Mouse (Mus musculus) small intestine, adult 2 months (tissue): Measurements from ENCODE around the gene Dusp13. TPM values are rescaled to one million over a fixed set of nuclear protein-coding genes. Genes with fewer than 3 reads are reported as not detected.

Source experiments
- H3K27ac ChIP-seq: fragments of 200-500 bp; 2 replicates; pipeline ENCODE4 v1.5.1; 2012; ENCODE audit warnings: low read depth, low read length, control low read depth, inconsistent platforms; ENCODE audit not compliant: insufficient read depth
- H3K27me3 ChIP-seq: fragments of 200-500 bp; 2 replicates; pipeline ENCODE4 v1.6.1; 2012; ENCODE audit warnings: mild to moderate bottlenecking, moderate library complexity, low read length, inconsistent platforms; ENCODE audit not compliant: control insufficient read depth, insufficient read depth
- H3K36me3 ChIP-seq: fragments of 200-500 bp; 2 replicates; pipeline ENCODE4 v1.6.1; 2012; ENCODE audit warnings: mild to moderate bottlenecking, low read length, control low read depth, inconsistent platforms; ENCODE audit not compliant: control insufficient read depth, insufficient read depth
- H3K4me1 ChIP-seq: fragments of 200-500 bp; 2 replicates; pipeline ENCODE4 v1.6.1; 2012; ENCODE audit warnings: low read length, inconsistent platforms, mixed read lengths; ENCODE audit not compliant: control insufficient read depth, insufficient read depth, insufficient read length
- H3K4me3 ChIP-seq: fragments of 200-500 bp; 2 replicates; pipeline ENCODE4 v1.5.1; 2012; ENCODE audit warnings: low read depth, mild to moderate bottlenecking, control low read depth, inconsistent platforms, low read length, moderate library complexity
- CTCF ChIP-seq: fragments of 200-500 bp; IDR thresholded peaks from 2 replicates; pipeline ENCODE4 v1.5.1; 2012; ENCODE audit warnings: low read depth, mild to moderate bottlenecking, control low read depth, inconsistent platforms, low read length, moderate library complexity, mixed read lengths; ENCODE audit not compliant: insufficient replicate concordance, insufficient read length; ENCODE audit errors: extremely low read depth
- POLR2A ChIP-seq: fragments of 200-500 bp; IDR thresholded peaks from 2 replicates; pipeline ENCODE4 v1.6.1; 2012; ENCODE audit warnings: low read depth, mild to moderate bottlenecking, control low read depth, inconsistent platforms, low read length, moderate library complexity
- WGBS: fragments of 180-500 bp; shearing (Covaris S2); methylation state at CpG from one replicate; pipeline ENCODE4 v1.1.7; 2018; 5-methylcytosine and 5-hydroxymethylcytosine counted together
- polyA plus RNA-seq: library from polyadenylated mRNA; depleted of rRNA; stranded (reverse); fragments of >200 nt; gene quantifications from 2 replicates; pipeline ENCODE4 v1.2.3, GENCODE M21; 2012

The Dusp13 gene
- polyA plus RNA-seq, 1 experiment: 0.60 TPM

DNA sequence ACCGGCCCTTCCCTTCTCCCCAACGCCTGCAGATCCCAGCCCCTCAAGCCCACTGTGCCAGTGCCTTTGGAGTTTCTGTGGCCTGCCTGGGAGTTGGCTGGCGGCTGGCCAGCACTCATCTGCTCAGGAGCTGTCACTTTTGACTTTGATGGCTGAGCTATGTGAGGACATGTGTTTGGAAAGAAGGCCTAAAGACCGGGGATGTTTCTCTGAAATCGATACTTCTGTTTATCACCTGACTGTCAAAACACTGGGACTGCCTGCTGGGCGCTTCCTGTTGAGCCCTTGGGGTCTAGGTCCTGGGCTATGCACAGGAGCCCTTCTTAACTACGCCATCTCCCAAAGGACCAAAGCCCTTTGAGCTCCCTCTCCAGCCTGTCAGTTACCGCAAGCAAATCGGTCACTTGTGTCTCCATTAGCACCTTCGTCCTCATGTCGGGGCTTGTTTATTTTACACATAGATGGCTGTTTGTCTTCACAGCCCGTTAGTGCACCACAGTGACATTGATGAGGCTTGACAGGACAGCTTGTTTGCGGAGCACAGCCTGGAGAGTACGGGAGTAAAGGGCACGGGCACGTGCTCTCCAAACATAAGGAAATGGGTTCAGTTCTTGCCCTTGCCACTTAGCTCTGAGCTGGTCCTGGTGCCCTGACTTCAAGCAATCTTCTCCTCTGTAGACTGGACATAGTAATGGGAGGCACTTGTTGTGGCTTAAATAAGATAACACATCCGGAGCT, 31.2 kb downstream of the Dusp13 start:
- no peak overlapping the region for H3K27ac ChIP-seq
- 48% methylated on average over 17 of the region's 17 CpGs for WGBS
- H3K4me1 ChIP-seq: no peaks in the 10 kb centered on the region
- no peaks in the 10 kb centered on the region for H3K27me3 ChIP-seq
- H3K36me3 ChIP-seq: no peaks in the 10 kb centered on the region
- no peak overlapping the region for H3K4me3 ChIP-seq
- TF ChIP-seq POLR2A (no peak), CTCF (no peak)

DNA sequence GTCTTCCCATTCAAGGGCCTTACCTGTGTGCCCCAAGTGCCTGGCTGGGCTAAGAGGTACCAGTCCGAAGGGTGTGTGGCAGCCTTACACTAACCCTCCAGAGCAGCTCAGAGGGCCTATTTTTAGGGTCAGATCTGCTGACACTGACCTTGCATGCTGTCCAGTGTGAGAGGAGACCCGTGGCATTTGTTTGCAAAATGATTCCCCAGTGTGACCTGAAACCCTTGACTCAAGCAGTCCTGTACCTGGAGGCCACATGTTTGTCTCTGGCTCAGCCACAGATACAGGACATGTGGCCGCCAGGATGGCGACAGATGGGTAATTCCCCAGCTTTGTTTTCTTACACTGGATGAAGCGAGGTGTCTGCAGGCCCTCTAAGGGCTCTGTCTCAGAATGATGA, 36.5 kb downstream of the Dusp13 start, which contains the start of gene Dupd1:
Gene Dupd1 (minus strand): TSS at position 91 of the 400 bp plus-strand sequence.
- Histone ChIP-seq H3K4me1 (no peaks in the 10 kb centered on the region), H3K27me3 (no peaks in the 10 kb centered on the region), H3K27ac (no peak within 1 kb of the TSS), H3K36me3 (no peaks in the 10 kb centered on the region), H3K4me3 (no peak within 1 kb of the TSS)
- no peak for TF ChIP-seq POLR2A
- no peak for TF ChIP-seq CTCF
- 82% methylated on average over 5 of the region's 5 CpGs for WGBS

DNA sequence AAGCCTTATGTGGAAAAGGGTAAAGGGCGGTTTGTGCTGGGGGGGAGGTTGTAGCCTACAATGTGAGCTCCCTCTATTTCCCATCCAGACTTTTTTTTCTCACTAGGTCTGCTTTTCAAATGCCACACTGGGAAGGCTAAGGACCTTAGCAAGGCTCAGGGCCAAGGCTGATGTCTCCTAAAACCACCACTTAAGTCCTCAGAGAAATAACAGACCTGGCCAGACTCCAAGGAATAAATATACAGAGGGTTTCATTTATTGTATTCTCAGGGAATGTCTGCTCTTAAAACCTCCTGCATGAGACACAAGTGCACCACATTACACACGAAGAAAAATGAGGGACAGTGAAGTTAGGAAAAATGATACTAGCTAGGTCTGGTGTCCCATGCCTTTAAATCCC, 39.8 kb downstream of the Dusp13 start:
- no peak overlapping the region for H3K27ac ChIP-seq
- TF ChIP-seq CTCF (no peak), POLR2A (no peak)
- no peaks in the 10 kb centered on the region for H3K27me3 ChIP-seq
- no peaks in the 10 kb centered on the region for H3K4me1 ChIP-seq
- 70% methylated on average over 2 of the region's 2 CpGs for WGBS
- H3K4me3 ChIP-seq: no peak overlapping the region
- no peaks in the 10 kb centered on the region for H3K36me3 ChIP-seq

DNA sequence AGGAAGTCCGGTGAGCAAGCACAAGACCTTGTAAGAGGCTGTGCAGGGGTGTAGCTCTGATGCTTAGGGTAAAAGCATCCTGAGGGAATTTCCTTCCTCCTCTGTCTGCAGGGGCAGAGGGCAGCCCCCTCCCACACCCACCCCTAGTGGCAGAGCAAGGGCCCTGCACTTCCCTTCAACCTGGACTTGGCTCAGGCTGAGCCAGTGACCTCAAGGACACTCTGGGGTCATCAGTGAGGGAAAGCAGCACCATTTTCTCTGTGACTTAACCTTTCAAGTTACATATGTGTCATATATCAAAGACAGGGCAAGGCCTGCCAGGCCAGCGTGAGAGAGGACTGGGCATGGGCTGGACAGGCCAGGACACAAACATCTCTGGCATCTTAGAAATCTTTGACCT, 41.4 kb downstream of the Dusp13 start:
- Histone ChIP-seq H3K4me3 (no peak overlapping the region), H3K27me3 (no peaks in the 10 kb centered on the region), H3K27ac (no peak overlapping the region), H3K4me1 (no peaks in the 10 kb centered on the region), H3K36me3 (no peaks in the 10 kb centered on the region)
- TF ChIP-seq POLR2A (no peak), CTCF (no peak)
- WGBS: 85% methylated on average over 2 of the region's 2 CpGs

DNA sequence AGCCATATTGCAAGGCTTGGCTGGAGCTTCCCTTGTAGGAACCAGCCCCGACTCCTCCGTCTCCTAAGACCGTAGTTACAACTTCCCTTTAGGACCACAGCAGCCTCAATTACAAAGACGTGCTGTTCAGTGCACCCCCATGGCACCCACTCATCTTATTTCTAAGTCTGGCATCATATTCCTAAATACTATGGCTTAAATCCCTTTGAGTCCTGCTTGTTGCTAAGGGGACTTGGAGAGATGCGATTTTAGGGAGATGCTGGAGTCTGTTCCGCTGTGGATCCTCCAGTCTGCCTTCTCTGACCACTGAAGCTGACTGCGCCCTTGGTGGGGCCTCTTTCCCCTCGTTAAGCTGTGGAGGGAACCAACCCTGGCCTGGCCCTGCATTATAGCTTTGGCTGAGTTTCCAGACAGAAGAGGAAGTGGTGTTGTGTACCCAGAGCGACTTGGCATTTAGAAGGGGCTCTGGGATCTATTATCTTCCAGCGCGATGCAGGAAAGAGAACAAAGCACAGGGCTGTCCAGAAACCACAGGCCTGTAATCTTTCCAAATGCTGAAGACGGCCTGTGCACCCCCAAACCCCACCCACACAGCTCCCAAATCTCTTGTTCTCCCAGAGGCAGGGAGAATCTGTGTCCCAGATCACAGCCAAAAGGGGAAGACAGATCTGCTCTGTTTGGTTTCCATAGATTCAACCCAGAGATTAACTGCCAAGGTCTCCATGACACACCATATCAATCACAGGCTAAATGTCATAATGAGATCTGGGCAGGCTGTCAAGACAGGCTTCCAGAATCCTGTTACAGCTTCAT, 44.0 kb downstream of the Dusp13 start:
- no peaks in the 10 kb centered on the region for H3K27me3 ChIP-seq
- TF ChIP-seq CTCF (no peak), POLR2A (no peak)
- 62% methylated on average over 12 of the region's 12 CpGs for whole genome bisulfite sequencing
- no peak overlapping the region for H3K27ac ChIP-seq
- no peaks in the 10 kb centered on the region for H3K4me1 ChIP-seq
- H3K36me3 ChIP-seq: no peaks in the 10 kb centered on the region
- H3K4me3 ChIP-seq: no peak overlapping the region

DNA sequence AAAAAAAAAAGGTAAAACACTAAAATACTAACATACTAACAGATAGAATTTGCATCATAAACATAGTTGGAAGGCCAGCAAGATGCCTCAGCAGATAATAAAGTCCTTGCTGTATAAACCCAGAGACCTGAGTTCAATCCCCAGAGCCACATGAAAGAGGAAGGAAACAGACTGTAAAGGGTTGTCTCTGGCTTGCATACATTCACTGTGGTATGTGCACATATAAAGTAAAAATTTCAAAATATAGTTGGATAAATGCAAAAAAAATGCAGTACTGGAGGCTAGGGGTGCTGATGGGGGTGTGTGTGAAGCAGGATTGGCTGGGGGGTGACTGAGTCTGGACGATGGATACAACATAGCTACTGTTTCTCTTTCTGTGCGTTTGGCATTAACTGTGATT, 45.5 kb downstream of the Dusp13 start:
- 79% methylated on average over 2 of the region's 2 CpGs for WGBS

DNA sequence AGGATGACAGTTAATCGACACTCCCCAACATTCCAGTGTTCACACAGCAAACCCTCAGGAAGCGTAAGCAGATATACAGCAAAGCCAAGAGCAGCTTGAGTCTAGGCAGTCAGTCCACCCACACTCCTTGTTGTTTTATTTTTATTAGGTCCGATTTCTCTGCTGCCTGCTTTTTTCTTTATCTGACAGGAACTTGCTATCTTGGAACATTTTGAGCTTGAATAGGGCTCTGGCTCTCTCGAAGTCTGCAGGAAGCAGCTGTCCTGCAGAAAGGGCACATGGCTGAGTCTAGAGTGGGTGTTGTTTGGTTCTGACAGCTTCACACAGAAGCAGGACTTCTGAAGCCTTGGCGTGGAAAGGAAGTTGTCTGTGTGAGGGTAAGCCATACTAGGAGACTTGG, 47.7 kb downstream of the Dusp13 start:
- Histone ChIP-seq H3K4me3 (no peak overlapping the region), H3K27ac (no peak overlapping the region), H3K4me1 (no peaks in the 10 kb centered on the region), H3K27me3 (no peaks in the 10 kb centered on the region), H3K36me3 (no peaks in the 10 kb centered on the region)
- TF ChIP-seq POLR2A (no peak), CTCF (no peak)
- WGBS: 59% methylated on average over 5 of the region's 5 CpGs

More for the DNA sequence above, 45.5 kb downstream of the Dusp13 start:
- H3K27ac ChIP-seq: no peak overlapping the region
- no peaks in the 10 kb centered on the region for H3K27me3 ChIP-seq
- H3K4me1 ChIP-seq: no peaks in the 10 kb centered on the region
- no peaks in the 10 kb centered on the region for H3K36me3 ChIP-seq
- H3K4me3 ChIP-seq: no peak overlapping the region
- TF ChIP-seq CTCF (no peak), POLR2A (no peak)
